Mouse (Mus musculus) small intestine, adult 2 months (tissue): ENCODE data around the gene Mast4. TPM values are rescaled to one million over a fixed set of nuclear protein-coding genes. Genes with fewer than 3 reads are reported as not detected.

Experiments
- H3K27ac ChIP-seq: fragments of 200-500 bp; 2 replicates; pipeline ENCODE4 v1.5.1; 2012; ENCODE audit warnings: low read depth, low read length, control low read depth, inconsistent platforms; ENCODE audit not compliant: insufficient read depth
- H3K27me3 ChIP-seq: fragments of 200-500 bp; 2 replicates; pipeline ENCODE4 v1.6.1; 2012; ENCODE audit warnings: mild to moderate bottlenecking, moderate library complexity, low read length, inconsistent platforms; ENCODE audit not compliant: control insufficient read depth, insufficient read depth
- H3K36me3 ChIP-seq: fragments of 200-500 bp; 2 replicates; pipeline ENCODE4 v1.6.1; 2012; ENCODE audit warnings: mild to moderate bottlenecking, low read length, control low read depth, inconsistent platforms; ENCODE audit not compliant: control insufficient read depth, insufficient read depth
- H3K4me1 ChIP-seq: fragments of 200-500 bp; 2 replicates; pipeline ENCODE4 v1.6.1; 2012; ENCODE audit warnings: low read length, inconsistent platforms, mixed read lengths; ENCODE audit not compliant: control insufficient read depth, insufficient read depth, insufficient read length
- H3K4me3 ChIP-seq: fragments of 200-500 bp; 2 replicates; pipeline ENCODE4 v1.5.1; 2012; ENCODE audit warnings: low read depth, mild to moderate bottlenecking, control low read depth, inconsistent platforms, low read length, moderate library complexity
- CTCF ChIP-seq: fragments of 200-500 bp; IDR thresholded peaks from 2 replicates; pipeline ENCODE4 v1.5.1; 2012; ENCODE audit warnings: low read depth, mild to moderate bottlenecking, control low read depth, inconsistent platforms, low read length, moderate library complexity, mixed read lengths; ENCODE audit not compliant: insufficient replicate concordance, insufficient read length; ENCODE audit errors: extremely low read depth
- POLR2A ChIP-seq: fragments of 200-500 bp; IDR thresholded peaks from 2 replicates; pipeline ENCODE4 v1.6.1; 2012; ENCODE audit warnings: low read depth, mild to moderate bottlenecking, control low read depth, inconsistent platforms, low read length, moderate library complexity
- WGBS: fragments of 180-500 bp; shearing (Covaris S2); methylation state at CpG from one replicate; pipeline ENCODE4 v1.1.7; 2018; 5-methylcytosine and 5-hydroxymethylcytosine counted together
- polyA plus RNA-seq: library from polyadenylated mRNA; depleted of rRNA; stranded (reverse); fragments of >200 nt; gene quantifications from 2 replicates; pipeline ENCODE4 v1.2.3, GENCODE M21; 2012

Gene Mast4
- polyA plus RNA-seq, 1 experiment, result 5.3 TPM

DNA sequence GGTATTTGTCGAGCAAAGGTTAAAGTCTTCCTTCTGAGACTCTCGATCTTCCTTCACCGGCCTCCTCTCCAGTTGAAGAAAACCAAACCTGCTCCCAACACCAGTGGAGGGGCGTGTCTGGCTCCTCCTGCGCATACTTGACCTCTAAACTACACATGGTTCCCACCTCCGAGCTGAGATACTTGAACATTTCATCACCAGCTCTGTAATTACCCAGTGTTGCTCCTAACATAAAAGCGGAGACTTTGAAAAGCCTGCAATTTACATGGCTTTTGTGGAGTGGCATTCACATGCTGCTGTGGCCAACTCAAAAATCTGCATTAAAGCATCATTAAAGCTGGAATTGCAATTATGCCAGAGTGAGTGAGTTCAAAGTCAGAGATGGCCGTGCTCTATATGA is 492.1 kb downstream of the Mast4 start:
- Histone ChIP-seq H3K36me3 (0 out of 2 replicates have a peak, but pooled peaks cover 1% of the 10 kb centered on the region), H3K27me3 (no peaks in the 10 kb centered on the region), H3K4me3 (no peak overlapping the region), H3K27ac (no peak overlapping the region), H3K4me1 (peaks cover 8% of the 10 kb centered on the region; the same call in 1 of the 2 replicates)
- 31% methylated on average over 8 of the region's 8 CpGs for WGBS
- TF ChIP-seq POLR2A (no peak), CTCF (no peak)

DNA sequence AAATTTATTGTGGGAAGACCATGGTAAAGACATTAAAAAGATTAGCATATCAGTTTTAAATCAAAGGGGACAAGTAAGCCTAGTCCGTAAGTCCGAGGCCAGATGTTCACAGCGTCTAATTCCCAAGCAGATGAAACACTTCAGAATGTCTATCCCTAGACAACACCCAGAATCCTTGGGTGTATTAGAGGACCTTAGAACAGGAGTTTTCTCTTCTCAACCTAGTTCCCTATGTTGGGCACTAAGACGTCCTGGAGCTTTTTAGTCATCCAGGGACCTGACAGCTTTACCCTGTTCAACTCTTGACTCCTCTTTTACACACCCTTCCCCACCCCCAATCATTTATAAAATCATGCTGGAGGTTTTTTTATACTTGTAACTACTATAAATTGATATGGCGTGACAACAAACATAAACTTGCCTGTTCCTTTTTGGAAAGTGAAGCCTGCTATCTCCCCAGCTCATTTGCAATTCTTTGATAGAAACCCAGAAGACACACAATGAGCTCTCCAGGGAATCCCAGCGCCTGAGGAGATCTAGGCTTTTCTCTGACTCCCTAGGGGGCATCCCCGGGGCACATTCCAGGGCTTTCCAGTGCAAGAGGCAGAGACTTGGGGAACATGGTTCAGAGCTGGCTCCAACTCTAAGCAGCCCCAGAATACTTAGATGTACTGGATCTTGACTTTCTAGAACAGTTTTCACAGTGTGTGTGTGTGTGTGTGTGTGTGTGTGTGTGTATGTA is 494.4 kb downstream of the Mast4 start:
- Histone ChIP-seq H3K4me3 (no peak overlapping the region), H3K4me1 (peaks cover 8% of the 10 kb centered on the region; the same call in 1 of the 2 replicates), H3K27ac (no peak overlapping the region), H3K27me3 (no peaks in the 10 kb centered on the region), H3K36me3 (0 out of 2 replicates have a peak, but pooled peaks cover 1% of the 10 kb centered on the region)
- WGBS, result 77% methylated on average over 7 of the region's 7 CpGs
- TF ChIP-seq CTCF (no peak), POLR2A (no peak)

DNA sequence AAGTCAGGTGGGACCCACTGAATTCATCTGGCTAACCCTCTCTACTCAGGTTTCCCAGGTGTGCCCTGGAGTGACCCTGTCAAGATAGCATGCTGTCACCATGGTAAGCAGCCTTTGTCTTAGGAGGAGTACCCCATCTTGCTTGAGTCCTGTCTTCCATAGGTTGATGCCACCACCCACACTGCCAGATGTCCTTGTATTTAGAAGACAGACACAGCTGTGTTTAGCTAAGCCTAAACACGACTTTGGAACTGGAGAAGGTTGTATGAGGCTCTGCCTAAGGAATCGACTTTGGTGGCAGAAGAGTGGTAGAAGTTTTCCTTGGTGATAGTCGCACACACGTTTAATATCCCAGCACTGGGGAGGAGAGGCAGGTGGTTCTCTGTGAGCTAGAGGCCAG is 496.9 kb downstream of the Mast4 start:
- TF ChIP-seq CTCF (no peak), POLR2A (no peak)
- Histone ChIP-seq H3K27me3 (no peaks in the 10 kb centered on the region), H3K36me3 (peaks cover 1% of the 10 kb centered on the region; the same call in 1 of the 2 replicates), H3K4me1 (peaks cover 3% of the 10 kb centered on the region; the same call in 1 of the 2 replicates), H3K27ac (no peak overlapping the region), H3K4me3 (no peak overlapping the region)
- WGBS, result 63% methylated on average over 4 of the region's 4 CpGs

DNA sequence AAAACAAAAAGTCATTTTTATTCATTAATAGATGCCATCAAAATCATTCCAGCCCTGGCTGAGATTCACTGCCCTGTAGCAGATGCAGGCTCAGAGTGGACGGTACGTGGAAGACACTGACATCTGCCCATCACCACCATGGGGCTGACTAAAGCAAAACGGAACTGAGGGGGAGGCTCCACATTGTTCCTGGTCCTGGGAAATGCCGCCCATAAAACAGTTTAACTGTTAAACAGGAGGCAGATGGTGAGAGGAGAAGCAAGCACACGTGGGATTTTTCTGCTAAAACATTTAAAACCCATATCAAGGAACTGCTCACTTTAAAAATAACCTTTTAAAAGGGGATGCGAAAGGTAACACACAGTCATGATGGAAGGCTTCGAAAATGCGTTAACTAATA is 499.0 kb downstream of the Mast4 start:
- Histone ChIP-seq H3K27ac (no peak overlapping the region), H3K36me3 (peaks cover 1% of the 10 kb centered on the region; the same call in 1 of the 2 replicates), H3K4me1 (no peaks in the 10 kb centered on the region), H3K4me3 (no peak overlapping the region), H3K27me3 (no peaks in the 10 kb centered on the region)
- WGBS, result 85% methylated on average over 8 of the region's 8 CpGs
- no peak for TF ChIP-seq CTCF
- TF ChIP-seq POLR2A, result no peak

DNA sequence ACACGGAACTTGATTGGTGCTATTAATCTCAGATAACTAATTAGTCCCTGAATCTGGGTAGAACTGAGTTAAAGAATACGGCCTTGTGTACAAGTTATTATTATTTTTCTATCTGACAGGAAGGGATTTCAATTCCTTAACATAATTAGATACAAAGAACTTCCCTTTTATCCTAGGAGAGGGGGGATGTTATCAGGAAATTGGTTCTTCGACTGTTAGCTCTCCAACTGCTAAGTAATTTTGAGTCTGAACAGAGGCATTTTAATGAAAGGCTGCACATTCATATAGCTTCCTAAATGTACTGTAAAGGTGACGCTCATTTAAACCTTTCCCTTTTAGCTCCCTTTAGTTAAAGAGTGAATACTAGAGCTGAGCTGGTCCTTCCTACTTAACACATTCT is 516.0 kb downstream of the Mast4 start:
- WGBS, result 81% methylated on average over 4 of the region's 4 CpGs
- H3K4me3 ChIP-seq, result no peak overlapping the region
- H3K36me3 ChIP-seq, result no peaks in the 10 kb centered on the region
- TF ChIP-seq CTCF (no peak), POLR2A (no peak)
- peaks cover 2% of the 10 kb centered on the region; the same call in 1 of the 2 replicates for H3K4me1 ChIP-seq
- no peaks in the 10 kb centered on the region for H3K27me3 ChIP-seq
- no peak overlapping the region for H3K27ac ChIP-seq

DNA sequence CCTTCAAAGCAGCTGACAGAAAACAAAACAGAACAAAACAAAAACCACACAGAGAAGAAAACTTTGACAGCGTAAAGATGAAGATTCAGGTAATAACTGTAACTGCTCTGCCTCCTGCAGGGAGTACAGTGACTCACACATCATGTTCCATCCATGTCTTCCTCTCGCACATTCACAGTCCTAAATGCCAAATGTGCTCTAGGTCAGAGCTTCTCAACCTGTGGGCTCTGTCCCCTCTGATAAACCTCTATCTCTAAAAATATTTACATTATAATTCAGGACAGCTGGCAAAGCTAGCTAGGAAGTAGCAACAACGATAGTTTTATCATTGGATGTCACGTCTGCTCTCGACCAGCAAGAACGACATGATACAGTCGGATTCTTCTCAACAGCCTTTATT is 517.6 kb downstream of the Mast4 start:
- TF ChIP-seq POLR2A, result no peak
- Histone ChIP-seq H3K27ac (no peak overlapping the region), H3K4me1 (peaks cover 2% of the 10 kb centered on the region; the same call in 1 of the 2 replicates), H3K36me3 (no peaks in the 10 kb centered on the region), H3K4me3 (no peak overlapping the region), H3K27me3 (no peaks in the 10 kb centered on the region)
- 82% methylated on average over 7 of the region's 7 CpGs for WGBS

DNA sequence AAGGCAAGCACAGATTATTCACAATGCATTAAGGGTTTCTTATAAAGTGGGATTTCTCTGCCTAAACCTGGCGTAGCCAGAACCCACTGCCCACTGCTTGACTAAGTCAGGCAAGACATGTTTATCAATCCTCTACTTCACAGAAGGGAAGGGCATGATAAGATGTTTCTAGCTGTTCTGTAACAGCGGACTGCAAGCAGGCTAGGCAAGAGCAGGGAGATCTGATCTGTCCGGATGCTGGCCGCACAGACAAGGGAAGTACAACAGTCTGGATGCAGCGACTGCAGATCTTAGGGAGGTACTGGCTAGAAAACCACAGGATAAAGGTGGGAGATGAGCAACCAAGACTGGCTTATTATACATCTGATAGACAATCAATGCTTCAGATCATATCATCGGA is 519.1 kb downstream of the Mast4 start:
- Histone ChIP-seq H3K27ac (no peak overlapping the region), H3K4me1 (no peaks in the 10 kb centered on the region; the same call in 1 of the 2 replicates), H3K27me3 (no peaks in the 10 kb centered on the region), H3K4me3 (no peak overlapping the region), H3K36me3 (no peaks in the 10 kb centered on the region)
- no peak for TF ChIP-seq CTCF
- no peak for TF ChIP-seq POLR2A
- WGBS, result 94% methylated on average over 6 of the region's 6 CpGs
